Comparison of ENCODE assay signal across 7 mouse cellular contexts in genomic region chr14:61599057-61599806, GRCm38 (mm10). TPM values are rescaled to one million over a fixed set of nuclear protein-coding genes. Genes with fewer than 3 reads are reported as not detected.
DNase-seq lines count a peak whose midpoint lies in the region; ATAC-seq and TF ChIP-seq lines count a peak whose summit lies in the region.

No protein-coding gene starts in this region.

- peak; percentile 48 for TF ChIP-seq POLR2A in kidney, adult 2 months (IDR thresholded peaks at IDR 0.05; ENCODE audit: low read depth, low read length)
- no peak for TF ChIP-seq POLR2A in spleen, adult 2 months (IDR thresholded peaks at IDR 0.05; ENCODE audit: low read depth, low read length)

- no peaks in the 10 kb centered on the region for H3K27me3 ChIP-seq in embryonic facial prominence, embryonic 12.5 days
- H3K27me3 ChIP-seq in kidney, adult 2 months (replicated peaks; ENCODE audit: control insufficient read depth, insufficient read depth, low read length) = no peaks in the 10 kb centered on the region
- H3K27me3 ChIP-seq in limb, embryonic 12.5 days = no peaks in the 10 kb centered on the region
- no peaks in the 10 kb centered on the region for H3K27me3 ChIP-seq in midbrain, embryonic 15.5 days (replicated peaks)
- H3K27me3 ChIP-seq in spleen, adult 2 months (ENCODE audit: control insufficient read depth, insufficient read depth, low read length) = no peaks in the 10 kb centered on the region

- peaks cover 17% of the 10 kb centered on the region for H3K4me1 ChIP-seq in embryonic facial prominence, embryonic 12.5 days
- H3K4me1 ChIP-seq in kidney, adult 2 months (ENCODE audit: control insufficient read depth, insufficient read depth, low read length) = peaks cover 5% of the 10 kb centered on the region; the same call in 1 of the 2 replicates
- H3K4me1 ChIP-seq in limb, embryonic 12.5 days (replicated peaks) = peaks cover 12% of the 10 kb centered on the region
- H3K4me1 ChIP-seq in midbrain, embryonic 15.5 days = peaks cover 26% of the 10 kb centered on the region
- no peaks in the 10 kb centered on the region for H3K4me1 ChIP-seq in spleen, adult 2 months (ENCODE audit: control insufficient read depth, insufficient read depth, insufficient read length)

- no peak for TF ChIP-seq CTCF in kidney, adult 2 months (conservative IDR thresholded peaks at IDR 0.05; ENCODE audit: insufficient read depth, insufficient read length, low read depth, low read length)
- no peak for TF ChIP-seq CTCF in spleen, adult 2 months (IDR thresholded peaks at IDR 0.05; ENCODE audit: extremely low read depth, insufficient read depth, insufficient read length, insufficient replicate concordance)

- no peaks in the 10 kb centered on the region for H3K9me3 ChIP-seq in embryonic facial prominence, embryonic 12.5 days
- no peaks in the 10 kb centered on the region for H3K9me3 ChIP-seq in limb, embryonic 12.5 days
- H3K9me3 ChIP-seq in midbrain, embryonic 15.5 days = no peaks in the 10 kb centered on the region

- H3K27ac ChIP-seq in embryonic facial prominence, embryonic 12.5 days = peak overlapping the region; percentile 80
- peak overlapping the region; percentile 57 for H3K27ac ChIP-seq in kidney, adult 2 months (ENCODE audit: insufficient read depth, low read depth, low read length)
- H3K27ac ChIP-seq in limb, embryonic 12.5 days = peak overlapping the region; percentile 76
- H3K27ac ChIP-seq in midbrain, embryonic 15.5 days = peak overlapping the region; percentile 89
- no peak overlapping the region; the same call in 1 of the 2 replicates for H3K27ac ChIP-seq in spleen, adult 2 months (ENCODE audit: insufficient read depth, low read length)

- H3K9ac ChIP-seq in embryonic facial prominence, embryonic 12.5 days = peak overlapping the region; percentile 82
- H3K9ac ChIP-seq in limb, embryonic 12.5 days (replicated peaks) = peak overlapping the region; percentile 85
- H3K9ac ChIP-seq in midbrain, embryonic 15.5 days = peak overlapping the region; percentile 94

- DNase-seq in adrenal gland, postnatal 25 days = peak; percentile 95
- DNase-seq in heart, adult 18-20 months = peak; percentile 92 to 94
- peak; percentile 95 for DNase-seq in kidney, adult 2 months
- DNase-seq in spleen, adult 2 months (ENCODE audit: low read depth in 1 of 2, low spot score in 2 of 2) = peak; percentile 47 to 85

- 6% methylated on average over 44 of the region's 44 CpGs for WGBS in embryonic facial prominence, embryonic 12.5 days
- WGBS in kidney, adult 2 months = 5% methylated on average over 44 of the region's 44 CpGs
- WGBS in limb, embryonic 12.5 days = 5% methylated on average over 44 of the region's 44 CpGs
- WGBS in midbrain, embryonic 15.5 days = 4% methylated on average over 44 of the region's 44 CpGs
- 3% methylated on average over 43 of the region's 44 CpGs for WGBS in spleen, adult 2 months

- peaks cover 6% of the 10 kb centered on the region; the same call in 1 of the 2 replicates for H3K36me3 ChIP-seq in embryonic facial prominence, embryonic 12.5 days
- H3K36me3 ChIP-seq in kidney, adult 2 months (ENCODE audit: control insufficient read depth, insufficient read depth, low read length) = no peaks in the 10 kb centered on the region
- peaks cover 15% of the 10 kb centered on the region for H3K36me3 ChIP-seq in limb, embryonic 12.5 days
- H3K36me3 ChIP-seq in midbrain, embryonic 15.5 days (replicated peaks) = peaks cover under 1% of the 10 kb centered on the region; the same call in 1 of the 2 replicates
- no peaks in the 10 kb centered on the region for H3K36me3 ChIP-seq in spleen, adult 2 months (ENCODE audit: control insufficient read depth, insufficient read depth, low read length)

- ATAC-seq in embryonic facial prominence, embryonic 12.5 days (ENCODE audit: insufficient number of reproducible peaks, insufficient read depth, low FRiP score, low TSS enrichment) = peak; percentile 91
- peak; percentile 93 for ATAC-seq in limb, embryonic 12.5 days (ENCODE audit: insufficient number of reproducible peaks, insufficient read depth, low FRiP score, low TSS enrichment, low read depth)
- peak; percentile 97 for ATAC-seq in midbrain, embryonic 15.5 days (replicated peaks)

- H3K4me3 ChIP-seq in embryonic facial prominence, embryonic 12.5 days = peak overlapping the region; percentile 85
- H3K4me3 ChIP-seq in kidney, adult 2 months (ENCODE audit: insufficient read depth, low read depth, low read length) = peak overlapping the region; percentile 93
- H3K4me3 ChIP-seq in limb, embryonic 12.5 days (replicated peaks) = peak overlapping the region; percentile 78
- H3K4me3 ChIP-seq in midbrain, embryonic 15.5 days = peak overlapping the region; percentile 92
- peak overlapping the region; percentile 72 for H3K4me3 ChIP-seq in spleen, adult 2 months (ENCODE audit: extremely low read depth, insufficient read depth, insufficient read length)

- peak overlapping the region; percentile 50 for H3K4me2 ChIP-seq in embryonic facial prominence, embryonic 12.5 days (replicated peaks)
- peak overlapping the region; percentile 56 for H3K4me2 ChIP-seq in limb, embryonic 12.5 days
- H3K4me2 ChIP-seq in midbrain, embryonic 15.5 days = peak overlapping the region; percentile 63

RNA-seq across cellular contexts. Expression of gene Trim13, which starts 1.2 kb away (rescaled TPM):
- 7.0 and 9.2 TPM in 2 replicates for total RNA-seq in adrenal gland, postnatal 25 days (2021)
- polyA plus RNA-seq in embryonic facial prominence, embryonic 12.5 days (2016; fragmentation: Nextera tagmentation; extraction: Ambion mirVana) = 26.9 TPM in 2 replicates
- 1 to 10 TPM; 7.0 to 7.3 TPM for total RNA-seq in heart, adult 18-20 months (2021)
- polyA plus RNA-seq in kidney, adult 2 months (2012; rRNA removed) = 5.0 and 5.3 TPM in 2 replicates
- 26.3 and 28.7 TPM in 2 replicates for polyA plus RNA-seq in limb, embryonic 12.5 days (2016; fragmentation: Nextera tagmentation; extraction: Ambion mirVana)
- 41.5 and 43.5 TPM in 2 replicates for polyA plus RNA-seq in midbrain, embryonic 15.5 days (2015; fragmentation: Nextera tagmentation; extraction: Ambion mirVana)
- 0.60 and 0.79 TPM in 2 replicates for polyA plus RNA-seq in spleen, adult 2 months (2012; rRNA removed)

RNA-seq across cellular contexts. Expression of gene Kcnrg, which starts 8.0 kb away (rescaled TPM):
- 0.27 and 0.52 TPM in 2 replicates for total RNA-seq in adrenal gland, postnatal 25 days (2021)
- 0.74 and 1.0 TPM in 2 replicates for polyA plus RNA-seq in embryonic facial prominence, embryonic 12.5 days (2016; fragmentation: Nextera tagmentation; extraction: Ambion mirVana)
- total RNA-seq in heart, adult 18-20 months (2021) = under 1 TPM; 0.25 to 0.26 TPM
- polyA plus RNA-seq in kidney, adult 2 months (2012; rRNA removed) = 0.09 and 0.12 TPM in 2 replicates
- polyA plus RNA-seq in limb, embryonic 12.5 days (2016; fragmentation: Nextera tagmentation; extraction: Ambion mirVana) = 0.83 and 1.3 TPM in 2 replicates
- 3.1 and 3.6 TPM in 2 replicates for polyA plus RNA-seq in midbrain, embryonic 15.5 days (2015; fragmentation: Nextera tagmentation; extraction: Ambion mirVana)
- not detected in 2 replicates for polyA plus RNA-seq in spleen, adult 2 months (2012; rRNA removed)

RNA-seq across cellular contexts. Expression of gene Spryd7, which starts 42.5 kb away (rescaled TPM):
- total RNA-seq in adrenal gland, postnatal 25 days (2021) = 18.0 and 18.2 TPM in 2 replicates
- 17.3 and 18.0 TPM in 2 replicates for polyA plus RNA-seq in embryonic facial prominence, embryonic 12.5 days (2016; fragmentation: Nextera tagmentation; extraction: Ambion mirVana)
- total RNA-seq in heart, adult 18-20 months (2021) = 10 to 100 TPM; 57.3 to 57.8 TPM
- polyA plus RNA-seq in kidney, adult 2 months (2012; rRNA removed) = 9.5 and 9.7 TPM in 2 replicates
- polyA plus RNA-seq in limb, embryonic 12.5 days (2016; fragmentation: Nextera tagmentation; extraction: Ambion mirVana) = 14.1 and 15.5 TPM in 2 replicates
- 49.8 and 52.5 TPM in 2 replicates for polyA plus RNA-seq in midbrain, embryonic 15.5 days (2015; fragmentation: Nextera tagmentation; extraction: Ambion mirVana)
- 3.2 and 3.9 TPM in 2 replicates for polyA plus RNA-seq in spleen, adult 2 months (2012; rRNA removed)
